Mouse (Mus musculus) layer of hippocampus, adult 18-20 months (tissue): ENCODE results near the gene Wnt9a. TPM values are rescaled to one million over a fixed set of nuclear protein-coding genes. Genes with fewer than 3 reads are reported as not detected.

Experiments used
- microRNA-seq, 2 experiments: library from miRNA; unstranded; fragments of <30 nt; microRNA quantifications; one replicate each; pipeline ENCODE4 v1.2.0; 2021
- total RNA-seq, 2 experiments: library from RNA; stranded (reverse); gene quantifications; 2 replicates each; pipeline ENCODE4 v1.2.3; 2021

Wnt9a gene
- total RNA-seq, 2 experiments from 2014 or later = 3.5 to 4.1 TPM

Small RNA genes lying within 50 kb of the gene (microRNA-seq; reads per million reads assigned to microRNA genes)
- gene Gm24756 = 0 reads per million in 2 experiments

Other genes with a start within 250 kb of the Wnt9a start
- gene Obscn, start 170.5 kb upstream of the Wnt9a start, total RNA-seq = 1 to 10 TPM in 1 of 2 experiments, under 1 TPM in 1; 0.91 to 1.7 TPM
- gene Iba57, start 143.2 kb upstream of the Wnt9a start, total RNA-seq = 1 to 10 TPM; 6.7 TPM
- 10 to 100 TPM; 11.9 to 13.6 TPM for gene Gjc2, start 123.7 kb upstream of the Wnt9a start, total RNA-seq
- gene Guk1, start 114.7 kb upstream of the Wnt9a start, total RNA-seq = 100 to 1,000 TPM; 148 to 152 TPM
- 10 to 100 TPM; 35.9 to 42.8 TPM for gene Mrpl55, start 104.4 kb upstream of the Wnt9a start, total RNA-seq
- 10 to 100 TPM; 26.6 to 27.3 TPM for gene 2310033P09Rik, start 98.6 kb upstream of the Wnt9a start, total RNA-seq
- gene Arf1, start 78.7 kb upstream of the Wnt9a start, total RNA-seq = 100 to 1,000 TPM; 512 to 556 TPM
- under 1 TPM in 1 of 2 experiments, not detected in 1; 0.25 TPM for gene Wnt3a, start 16.2 kb upstream of the Wnt9a start, total RNA-seq
- gene Prss38, start 68.7 kb downstream of the Wnt9a start, total RNA-seq = not detected
- gene Jmjd4, start 143.1 kb downstream of the Wnt9a start, total RNA-seq = 10 to 100 TPM; 24.9 TPM
- 100 to 1,000 TPM; 359 to 367 TPM for gene Snap47, start 144.3 kb downstream of the Wnt9a start, total RNA-seq
- 1 to 10 TPM; 2.4 to 2.5 TPM for gene Zfp867, start 165.5 kb downstream of the Wnt9a start, total RNA-seq
- gene Zkscan17, start 219.8 kb downstream of the Wnt9a start, total RNA-seq = 1 to 10 TPM; 6.5 to 6.6 TPM
- gene Nlrp3, start 234.6 kb downstream of the Wnt9a start, total RNA-seq = under 1 TPM; 0.79 to 0.92 TPM